Mouse (Mus musculus): Measurements from ENCODE around the gene Shisa5.
A peak's percentile ranks its signal among the peaks of the same experiment; 100 is the strongest.

Shisa5 gene

GRCm38 (mm10) chr9:109090446-109090845, 52.1 kb downstream of the Shisa5 start:
- no peak for DNase-seq (ENCODE audit: low read depth in 2 of 2, low spot score in 2 of 2)

GRCm38 (mm10) chr9:109091802-109092201, 53.4 kb downstream of the Shisa5 start:
- no peak for DNase-seq (ENCODE audit: low read depth in 2 of 2, low spot score in 2 of 2)

- no peak for DNase-seq (ENCODE audit: low read depth in 2 of 2, low spot score in 2 of 2)
These were observed 54.4 kb downstream of the Shisa5 start for GRCm38 (mm10) chr9:109092799-109093198.

GRCm38 (mm10) chr9:109093786-109094552, 55.6 kb downstream of the Shisa5 start:
- DNase-seq (ENCODE audit: low read depth in 2 of 2, low spot score in 2 of 2), result no peak

- DNase-seq (ENCODE audit: low read depth in 2 of 2, low spot score in 2 of 2), result no peak
These were observed 56.3 kb downstream of the Shisa5 start for GRCm38 (mm10) chr9:109094553-109095136.

- peak; percentile 44 to 51 for DNase-seq (ENCODE audit: low read depth in 2 of 2, low spot score in 2 of 2)
These were observed 57.0 kb downstream of the Shisa5 start, which contains the start of gene Plxnb1 for GRCm38 (mm10) chr9:109095137-109095982. TSS of gene Plxnb1 (plus strand) at chr9:109095389.

- DNase-seq (ENCODE audit: low read depth in 2 of 2, low spot score in 2 of 2), result no peak
These were observed 57.9 kb downstream of the Shisa5 start for GRCm38 (mm10) chr9:109096251-109096661.

- no peak for DNase-seq (ENCODE audit: low read depth in 2 of 2, low spot score in 2 of 2)
These were observed 58.5 kb downstream of the Shisa5 start for GRCm38 (mm10) chr9:109096856-109097255.

- DNase-seq (ENCODE audit: low read depth in 2 of 2, low spot score in 2 of 2), result no peak
These were observed 58.9 kb downstream of the Shisa5 start for GRCm38 (mm10) chr9:109097291-109097690.

- DNase-seq (ENCODE audit: low read depth in 2 of 2, low spot score in 2 of 2), result no peak
These were observed 59.5 kb downstream of the Shisa5 start for GRCm38 (mm10) chr9:109097831-109098230.

- DNase-seq (ENCODE audit: low read depth in 2 of 2, low spot score in 2 of 2), result no peak
These were observed 60.0 kb downstream of the Shisa5 start for GRCm38 (mm10) chr9:109098366-109098765.

- no peak for DNase-seq (ENCODE audit: low read depth in 2 of 2, low spot score in 2 of 2)
These were observed 60.6 kb downstream of the Shisa5 start for GRCm38 (mm10) chr9:109098969-109099368.

- no peak for DNase-seq (ENCODE audit: low read depth in 2 of 2, low spot score in 2 of 2)
These were observed 62.1 kb downstream of the Shisa5 start for GRCm38 (mm10) chr9:109100307-109100928.

GRCm38 (mm10) chr9:109101933-109102445, 63.6 kb downstream of the Shisa5 start:
- no peak for DNase-seq (ENCODE audit: low read depth in 2 of 2, low spot score in 2 of 2)

GRCm38 (mm10) chr9:109102541-109102940, 64.2 kb downstream of the Shisa5 start:
- no peak for DNase-seq (ENCODE audit: low read depth in 2 of 2, low spot score in 2 of 2)

GRCm38 (mm10) chr9:109103250-109103649, 64.9 kb downstream of the Shisa5 start:
- no peak for DNase-seq (ENCODE audit: low read depth in 2 of 2, low spot score in 2 of 2)

- DNase-seq (ENCODE audit: low read depth in 2 of 2, low spot score in 2 of 2), result no peak
These were observed 65.7 kb downstream of the Shisa5 start for GRCm38 (mm10) chr9:109104083-109104482.

- no peak for DNase-seq (ENCODE audit: low read depth in 2 of 2, low spot score in 2 of 2)
These were observed 66.6 kb downstream of the Shisa5 start for GRCm38 (mm10) chr9:109105011-109105410.

GRCm38 (mm10) chr9:109105648-109106047, 67.3 kb downstream of the Shisa5 start:
- no peak for DNase-seq (ENCODE audit: low read depth in 2 of 2, low spot score in 2 of 2)

- DNase-seq (ENCODE audit: low read depth in 2 of 2, low spot score in 2 of 2), result no peak
These were observed 69.0 kb downstream of the Shisa5 start for GRCm38 (mm10) chr9:109107341-109107740.

Data from CD8-positive naive resting alpha-beta T cell, adult 2 months (primary cell).